Mouse (Mus musculus) limb, embryonic 12.5 days (tissue): Measurements from ENCODE around the gene Ppp2r3c. TPM values are rescaled to one million over a fixed set of nuclear protein-coding genes. Genes with fewer than 3 reads are reported as not detected.
"Not testable (repeated sequence)": the region's sequence is repeated elsewhere in the genome, so short reads cannot be mapped to it uniquely, and the experiment has no call there.

Source experiments
- ATAC-seq: fragments of 200-750 bp; cut with Nextera tagmentation; 2 replicates; pipeline ENCODE4 v1.8.0; 2017; ENCODE audit warnings: low read depth, moderate TSS enrichment; ENCODE audit not compliant: insufficient number of reproducible peaks, insufficient read depth, low FRiP score, low TSS enrichment
- H3K27ac ChIP-seq: fragments of 300-500 bp; sonication (generic); 2 replicates; pipeline ENCODE4 v1.5.1; 2016; ENCODE audit warnings: mild to moderate bottlenecking, moderate library complexity
- H3K27me3 ChIP-seq: fragments of 300-500 bp; sonication (generic); 2 replicates; pipeline ENCODE4 v1.6.1; 2016; ENCODE audit warnings: mild to moderate bottlenecking, moderate library complexity
- H3K36me3 ChIP-seq: fragments of 300-500 bp; sonication (generic); 2 replicates; pipeline ENCODE4 v1.6.1; 2016; ENCODE audit warnings: mild to moderate bottlenecking, moderate library complexity
- H3K4me1 ChIP-seq: fragments of 300-500 bp; sonication (generic); replicated peaks from 2 replicates; pipeline ENCODE4 v1.6.1; 2016
- H3K4me2 ChIP-seq: fragments of 300-500 bp; sonication (generic); 2 replicates; pipeline ENCODE4 v1.6.1; 2016; ENCODE audit warnings: mild to moderate bottlenecking, moderate library complexity
- H3K4me3 ChIP-seq: fragments of 300-500 bp; sonication (generic); replicated peaks from 2 replicates; pipeline ENCODE4 v1.5.1; 2016; ENCODE audit warnings: mild to moderate bottlenecking
- H3K9ac ChIP-seq: fragments of 300-500 bp; sonication (generic); replicated peaks from 2 replicates; pipeline ENCODE4 v1.6.1; 2016; ENCODE audit warnings: mild to moderate bottlenecking, moderate library complexity
- H3K9me3 ChIP-seq: fragments of 300-500 bp; sonication (generic); 2 replicates; pipeline ENCODE4 v1.6.1; 2016; ENCODE audit warnings: mild to moderate bottlenecking, moderate library complexity
- WGBS: fragments of 180-500 bp; shearing (Covaris S2); methylation state at CpG from one replicate; pipeline ENCODE4 v1.1.7; 2016; 5-methylcytosine and 5-hydroxymethylcytosine counted together
- polyA plus RNA-seq: library from polyadenylated mRNA; unstranded; fragments of >200 nt; fragmentation: Nextera tagmentation; extraction: Ambion mirVana; gene quantifications from 2 replicates; pipeline ENCODE4 v1.2.1, GENCODE M21; 2016

The Ppp2r3c gene
- 23.9 and 24.9 TPM in 2 replicates for polyA plus RNA-seq

GRCm38 (mm10) chr12:55302485-55303441 lies at the start of gene Ppp2r3c:
Gene Ppp2r3c (minus strand): TSS chr12:55302998.
- Histone ChIP-seq H3K4me3 (peak within 1 kb of the TSS; percentile 50), H3K27me3 (no peaks in the 10 kb centered on the region), H3K4me1 (peaks cover 29% of the 10 kb centered on the region), H3K4me2 (peak within 1 kb of the TSS; percentile 69), H3K9me3 (0 out of 2 replicates have a peak, but pooled peaks cover 3% of the 10 kb centered on the region), H3K36me3 (peaks cover 19% of the 10 kb centered on the region), H3K27ac (peak within 1 kb of the TSS; percentile 95), H3K9ac (peak within 1 kb of the TSS; percentile 73)
- under 1% methylated on average over 55 of the region's 55 CpGs for WGBS
- ATAC-seq, result peak; percentile 91

GRCm38 (mm10) chr12:55344583-55344982 lies 41.8 kb upstream of the Ppp2r3c start:
- Histone ChIP-seq H3K4me3 (no peak overlapping the region), H3K9me3 (no peaks in the 10 kb centered on the region), H3K27ac (peak overlapping the region; percentile 47; the same call in 1 of the 2 replicates), H3K9ac (no peak overlapping the region), H3K27me3 (no peaks in the 10 kb centered on the region), H3K4me1 (no peaks in the 10 kb centered on the region), H3K36me3 (0 out of 2 replicates have a peak, but pooled peaks cover 5% of the 10 kb centered on the region), H3K4me2 (no peak overlapping the region)
- WGBS, result 83% methylated on average over 13 of the region's 13 CpGs
- no peak for ATAC-seq

DNA sequence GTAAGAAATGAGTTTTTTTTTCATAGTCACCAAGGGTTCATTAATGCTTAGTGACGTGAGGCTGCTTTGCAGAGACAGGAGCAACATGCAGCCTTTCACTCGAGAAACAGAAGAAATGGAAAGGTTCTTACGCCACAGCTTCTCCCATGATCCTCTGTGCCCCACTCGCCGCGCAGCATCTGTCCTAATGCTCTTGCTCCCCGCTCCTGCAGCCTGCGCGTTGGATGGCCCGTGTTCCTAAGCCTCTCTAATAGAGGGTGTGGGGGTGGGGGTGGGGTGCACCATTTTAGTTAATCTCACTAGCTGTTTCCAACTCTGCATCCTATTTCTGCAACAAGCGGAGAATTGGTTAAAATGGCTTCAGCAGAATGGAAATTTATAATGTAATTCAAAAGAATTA lies 41.2 kb upstream of the Ppp2r3c start:
- Histone ChIP-seq H3K4me1 (no peaks in the 10 kb centered on the region), H3K4me2 (no peak overlapping the region)
- 85% methylated on average over 11 of the region's 11 CpGs for WGBS

DNA sequence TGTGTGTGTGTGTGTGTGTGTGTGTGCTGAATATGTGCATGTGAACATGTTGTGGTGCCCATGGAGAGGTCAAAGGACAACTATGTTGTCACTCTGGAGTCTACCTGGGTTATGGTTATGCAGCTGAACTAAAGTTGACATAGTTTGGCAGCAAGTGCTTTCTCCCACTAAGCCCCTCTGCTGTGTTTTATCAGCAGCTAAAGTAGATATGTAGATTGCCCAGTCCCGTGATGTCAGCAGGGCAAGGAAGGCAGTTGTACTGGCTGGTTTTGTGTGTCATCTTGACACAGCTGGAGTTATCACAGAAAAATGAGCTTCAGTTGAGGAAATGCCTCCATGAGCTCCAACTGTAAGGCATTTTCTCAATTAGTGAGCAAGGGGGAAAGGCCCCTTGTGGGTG lies 40.2 kb upstream of the Ppp2r3c start:
- 87% methylated on average over 1 of the region's 1 CpGs for WGBS
- H3K27ac ChIP-seq, result not testable (repeated sequence)

More for the DNA sequence above, 41.2 kb upstream of the Ppp2r3c start:
- Histone ChIP-seq H3K9ac (no peak overlapping the region), H3K27me3 (no peaks in the 10 kb centered on the region), H3K4me3 (no peak overlapping the region), H3K36me3 (0 out of 2 replicates have a peak, but pooled peaks cover 5% of the 10 kb centered on the region), H3K9me3 (no peaks in the 10 kb centered on the region), H3K27ac (peak overlapping the region; percentile 73; the same call in 1 of the 2 replicates)
- no peak for ATAC-seq

DNA sequence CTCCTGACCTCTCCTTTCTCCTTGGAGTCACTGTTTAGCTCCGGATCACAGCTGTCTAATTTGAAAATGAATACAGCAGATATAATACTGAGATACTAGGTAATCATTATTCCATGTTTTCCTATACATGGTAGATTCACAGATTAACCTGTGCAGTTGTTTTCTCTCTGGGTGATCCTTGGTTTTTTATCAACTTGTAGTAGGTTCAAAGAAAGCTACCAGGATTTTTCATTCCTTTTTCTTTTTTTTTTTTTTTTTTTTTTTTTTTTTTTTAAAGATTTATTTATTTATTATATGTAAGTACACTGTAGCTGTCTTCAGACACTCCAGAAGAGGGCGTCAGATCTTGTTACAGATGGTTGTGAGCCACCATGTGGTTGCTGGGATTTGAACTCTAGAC lies 35.7 kb upstream of the Ppp2r3c start:
- not testable (repeated sequence) for H3K9me3 ChIP-seq, H3K4me3 ChIP-seq, H3K4me2 ChIP-seq, H3K9ac ChIP-seq, H3K27me3 ChIP-seq, ATAC-seq, H3K36me3 ChIP-seq, H3K27ac ChIP-seq, H3K4me1 ChIP-seq
- WGBS, result 94% methylated on average over 1 of the region's 2 CpGs

More for the DNA sequence above, 40.2 kb upstream of the Ppp2r3c start:
- not testable (repeated sequence) for H3K9ac ChIP-seq, ATAC-seq, H3K9me3 ChIP-seq, H3K4me3 ChIP-seq, H3K4me2 ChIP-seq, H3K27me3 ChIP-seq, H3K36me3 ChIP-seq, H3K4me1 ChIP-seq

DNA sequence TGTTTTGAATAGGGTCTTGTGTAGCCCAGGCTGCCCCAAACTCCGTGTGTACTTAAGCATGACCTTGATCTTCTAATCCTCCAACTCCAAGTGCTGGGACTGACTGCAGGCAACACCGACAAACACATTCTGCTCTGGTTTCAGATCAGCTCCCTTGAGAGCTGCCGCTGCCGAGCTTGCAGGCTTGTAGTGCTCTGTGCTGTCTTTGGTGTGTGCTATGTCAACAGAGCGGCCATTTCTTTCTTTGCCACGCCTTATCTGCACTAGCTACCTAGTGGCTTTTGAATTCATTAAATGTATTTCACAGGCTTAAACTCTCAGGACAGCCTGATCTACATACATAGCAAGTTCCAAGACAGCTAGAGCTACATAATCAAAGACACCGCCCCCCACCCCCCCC lies 30.9 kb upstream of the Ppp2r3c start:
- Histone ChIP-seq H3K4me2 (no peak overlapping the region), H3K9me3 (no peaks in the 10 kb centered on the region), H3K27me3 (no peaks in the 10 kb centered on the region), H3K4me3 (no peak overlapping the region), H3K27ac (no peak overlapping the region), H3K36me3 (peaks cover 11% of the 10 kb centered on the region; the same call in 1 of the 2 replicates), H3K9ac (no peak overlapping the region), H3K4me1 (no peaks in the 10 kb centered on the region)
- ATAC-seq, result no peak
- 91% methylated on average over 7 of the region's 7 CpGs for WGBS

DNA sequence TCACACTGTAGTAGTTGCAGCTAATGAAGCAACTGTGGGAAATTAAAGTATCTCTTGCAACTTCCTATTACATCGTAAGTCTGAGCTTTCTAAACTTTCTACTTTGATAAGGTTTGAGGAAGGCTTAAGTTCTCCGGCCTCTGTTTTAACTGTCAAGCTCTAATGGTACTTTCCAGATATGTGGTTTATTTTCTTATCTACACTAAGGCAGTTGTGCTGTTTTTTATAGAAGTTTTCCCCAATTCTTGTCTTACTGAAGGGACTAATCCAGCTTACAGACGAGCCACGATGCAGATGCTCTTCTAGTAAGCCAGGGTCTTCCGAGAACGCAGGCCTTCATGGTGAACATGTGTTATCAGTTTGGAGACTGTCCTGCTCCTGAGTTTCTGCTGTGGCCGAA lies 26.6 kb upstream of the Ppp2r3c start:
- Histone ChIP-seq H3K36me3 (peaks cover 14% of the 10 kb centered on the region; the same call in 1 of the 2 replicates), H3K9ac (no peak overlapping the region), H3K9me3 (no peaks in the 10 kb centered on the region), H3K4me3 (no peak overlapping the region), H3K4me1 (peaks cover 5% of the 10 kb centered on the region), H3K27me3 (no peaks in the 10 kb centered on the region), H3K27ac (no peak overlapping the region), H3K4me2 (no peak overlapping the region)
- no peak for ATAC-seq
- WGBS, result 89% methylated on average over 7 of the region's 7 CpGs

DNA sequence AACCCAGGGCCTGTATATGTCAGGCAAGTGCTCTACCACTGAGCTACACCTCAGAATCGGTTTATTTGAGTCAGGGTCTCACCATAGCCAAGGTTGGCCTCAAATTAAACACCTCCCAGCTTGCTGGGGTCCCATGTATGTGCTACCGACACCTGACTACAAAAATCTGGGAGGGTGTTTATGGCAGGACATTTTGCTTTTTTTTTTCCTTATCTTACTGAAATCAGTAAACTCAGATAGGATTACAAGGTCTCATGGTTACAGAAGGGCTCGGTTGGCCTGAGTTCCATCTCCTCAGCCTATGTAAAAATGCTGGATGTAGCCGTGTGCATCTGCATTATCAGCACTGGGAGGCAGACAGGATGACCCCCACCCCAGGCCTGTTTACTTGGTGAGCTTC lies 26.0 kb upstream of the Ppp2r3c start:
- Histone ChIP-seq H3K4me1 (peaks cover 5% of the 10 kb centered on the region), H3K4me3 (no peak overlapping the region), H3K9me3 (no peaks in the 10 kb centered on the region), H3K4me2 (no peak overlapping the region), H3K27me3 (no peaks in the 10 kb centered on the region), H3K36me3 (peaks cover 12% of the 10 kb centered on the region; the same call in 1 of the 2 replicates), H3K27ac (no peak overlapping the region), H3K9ac (no peak overlapping the region)
- 87% methylated on average over 4 of the region's 4 CpGs for WGBS
- ATAC-seq, result no peak

GRCm38 (mm10) chr12:55325702-55326101 lies 22.9 kb upstream of the Ppp2r3c start:
- Histone ChIP-seq H3K4me1 (peaks cover 17% of the 10 kb centered on the region), H3K9ac (no peak overlapping the region), H3K9me3 (no peaks in the 10 kb centered on the region), H3K27me3 (no peaks in the 10 kb centered on the region), H3K27ac (no peak overlapping the region), H3K4me3 (no peak overlapping the region), H3K4me2 (no peak overlapping the region), H3K36me3 (peaks cover 9% of the 10 kb centered on the region; the same call in 1 of the 2 replicates)
- ATAC-seq, result no peak
- WGBS, result 91% methylated on average over 7 of the region's 7 CpGs

GRCm38 (mm10) chr12:55321642-55322291 lies 19.0 kb upstream of the Ppp2r3c start:
- Histone ChIP-seq H3K4me3 (no peak overlapping the region), H3K27me3 (no peaks in the 10 kb centered on the region), H3K4me2 (peak overlapping the region; percentile 21), H3K4me1 (peaks cover 17% of the 10 kb centered on the region), H3K27ac (peak overlapping the region; percentile 92), H3K9me3 (no peaks in the 10 kb centered on the region), H3K9ac (no peak overlapping the region), H3K36me3 (peaks cover 4% of the 10 kb centered on the region)
- peak; percentile 81 for ATAC-seq
- 37% methylated on average over 18 of the region's 18 CpGs for WGBS

GRCm38 (mm10) chr12:55315192-55315591 lies 12.4 kb upstream of the Ppp2r3c start:
- Histone ChIP-seq H3K9me3 (no peaks in the 10 kb centered on the region), H3K4me3 (no peak overlapping the region), H3K4me2 (no peak overlapping the region), H3K27ac (no peak overlapping the region), H3K9ac (no peak overlapping the region), H3K27me3 (no peaks in the 10 kb centered on the region), H3K4me1 (no peaks in the 10 kb centered on the region), H3K36me3 (peaks cover 17% of the 10 kb centered on the region)
- no peak for ATAC-seq
- WGBS, result 42% methylated on average over 5 of the region's 5 CpGs
